Mouse (Mus musculus): ENCODE data around the gene Sf3a2.
"Not testable (repeated sequence)": the region's sequence is repeated elsewhere in the genome, so short reads cannot be mapped to it uniquely, and the experiment has no call there.

Sf3a2 gene

GRCm38 (mm10) chr10:80823847-80824643, 26.0 kb downstream of the Sf3a2 start:
- in situ Hi-C loops (cut with MboI, MseI), result no loop called here

- in situ Hi-C loops (cut with MboI, MseI), result no loop called here
Observed at GRCm38 (mm10) chr10:80824827-80825226, 26.8 kb downstream of the Sf3a2 start.

- in situ Hi-C loops (cut with MboI, MseI), result no loop called here
Observed at GRCm38 (mm10) chr10:80826151-80827062, 28.4 kb downstream of the Sf3a2 start, which contains the start of gene Oaz1. Gene Oaz1, plus strand, starts transcription at chr10:80826656.

GRCm38 (mm10) chr10:80827063-80827869, 29.3 kb downstream of the Sf3a2 start:
- in situ Hi-C loops (cut with MboI, MseI), result no loop called here

GRCm38 (mm10) chr10:80827870-80828420, 29.9 kb downstream of the Sf3a2 start:
- in situ Hi-C loops (cut with MboI, MseI), result no loop called here

- in situ Hi-C loops (cut with MboI, MseI), result not testable (repeated sequence)
Observed at GRCm38 (mm10) chr10:80828587-80828986, 30.6 kb downstream of the Sf3a2 start.

GRCm38 (mm10) chr10:80829359-80830278, 31.6 kb downstream of the Sf3a2 start:
- in situ Hi-C loops (cut with MboI, MseI), result no loop called here

- in situ Hi-C loops (cut with MboI, MseI), result no loop called here
Observed at GRCm38 (mm10) chr10:80831136-80831535, 33.1 kb downstream of the Sf3a2 start.

GRCm38 (mm10) chr10:80832818-80833217, 34.8 kb downstream of the Sf3a2 start:
- in situ Hi-C loops (cut with MboI, MseI), result no loop called here

- in situ Hi-C loops (cut with MboI, MseI), result no loop called here
Observed at GRCm38 (mm10) chr10:80835617-80836016, 37.6 kb downstream of the Sf3a2 start.

- in situ Hi-C loops (cut with MboI, MseI), result no loop called here
Observed at GRCm38 (mm10) chr10:80836949-80837379, 39.0 kb downstream of the Sf3a2 start.

- in situ Hi-C loops (cut with MboI, MseI), result no loop called here
Observed at GRCm38 (mm10) chr10:80837827-80838226, 39.8 kb downstream of the Sf3a2 start.

GRCm38 (mm10) chr10:80838346-80838912, 40.4 kb downstream of the Sf3a2 start:
- in situ Hi-C loops (cut with MboI, MseI), result no loop called here

GRCm38 (mm10) chr10:80839848-80840247, 41.9 kb downstream of the Sf3a2 start:
- in situ Hi-C loops (cut with MboI, MseI), result no loop called here

GRCm38 (mm10) chr10:80841685-80842084, 43.7 kb downstream of the Sf3a2 start:
- in situ Hi-C loops (cut with MboI, MseI), result no loop called here

- in situ Hi-C loops (cut with MboI, MseI), result no loop called here
Observed at GRCm38 (mm10) chr10:80842334-80842733, 44.3 kb downstream of the Sf3a2 start.

GRCm38 (mm10) chr10:80843087-80843930, 45.3 kb downstream of the Sf3a2 start:
- in situ Hi-C loops (cut with MboI, MseI), result no loop called here

- in situ Hi-C loops (cut with MboI, MseI), result no loop called here
Observed at GRCm38 (mm10) chr10:80843931-80844547, 46.0 kb downstream of the Sf3a2 start, which contains the start of gene Lingo3. Gene Lingo3, minus strand, starts transcription at chr10:80844039.
